Mouse (Mus musculus) forebrain, postnatal 0 days (tissue): ENCODE results near the gene Diexf. TPM values are rescaled to one million over a fixed set of nuclear protein-coding genes. Genes with fewer than 3 reads are reported as not detected.
A peak's percentile ranks its signal among the peaks of the same experiment; 100 is the strongest.

Experiments
- ATAC-seq: fragments of 200-750 bp; cut with Nextera tagmentation; 2 replicates; pipeline ENCODE4 v1.8.0; 2017; ENCODE audit warnings: mild to moderate bottlenecking, moderate library complexity
- DNase-seq: peaks from one replicate; pipeline ENCODE4 v3.0.0-alpha.2; 2015
- H3K27ac ChIP-seq: fragments of 300-500 bp; sonication (generic); 2 replicates; pipeline ENCODE4 v1.5.1; 2014; ENCODE audit warnings: low read depth, mild to moderate bottlenecking, antibody characterized with exemption, low read length, moderate library complexity, mixed read lengths
- H3K27me3 ChIP-seq: fragments of 300-500 bp; sonication (generic); 2 replicates; pipeline ENCODE4 v1.6.1; 2014; ENCODE audit warnings: mild to moderate bottlenecking, low read length, mixed read lengths; ENCODE audit not compliant: insufficient read depth
- H3K36me3 ChIP-seq: fragments of 300-500 bp; sonication (generic); 2 replicates; pipeline ENCODE4 v1.6.1; 2014; ENCODE audit warnings: mild to moderate bottlenecking, moderate library complexity; ENCODE audit not compliant: insufficient read depth
- H3K4me1 ChIP-seq: fragments of 300-500 bp; sonication (generic); 2 replicates; pipeline ENCODE4 v1.6.1; 2014; ENCODE audit warnings: antibody characterized with exemption; ENCODE audit not compliant: insufficient read depth
- H3K4me2 ChIP-seq: fragments of 300-500 bp; sonication (generic); 2 replicates; pipeline ENCODE4 v1.6.1; 2014; ENCODE audit warnings: low read depth, mild to moderate bottlenecking, moderate library complexity
- H3K4me3 ChIP-seq: fragments of 300-500 bp; sonication (generic); 2 replicates; pipeline ENCODE4 v1.5.1; 2014; ENCODE audit warnings: low read depth, low read length, mixed read lengths
- H3K9ac ChIP-seq: fragments of 300-500 bp; sonication (generic); 2 replicates; pipeline ENCODE4 v1.6.1; 2014; ENCODE audit warnings: mild to moderate bottlenecking
- H3K9me3 ChIP-seq: fragments of 300-500 bp; sonication (generic); 2 replicates; pipeline ENCODE4 v1.6.1; 2016; ENCODE audit warnings: low read length
- CTCF ChIP-seq: sonication (generic); IDR thresholded peaks from 2 replicates; pipeline ENCODE4 v1.5.1; 2016; ENCODE audit warnings: antibody characterized with exemption, control low read depth, low read depth
- WGBS: fragments of 180-500 bp; shearing (Covaris S2); extraction: QIAGEN DNeasy Blood & Tissue Kit; methylation state at CpG from one replicate; pipeline ENCODE4 v1.1.7; 2014; 5-methylcytosine and 5-hydroxymethylcytosine counted together
- polyA plus RNA-seq: library from polyadenylated mRNA; unstranded; fragments of >200 nt; fragmentation: Nextera tagmentation; extraction: Ambion mirVana; gene quantifications from 2 replicates; pipeline ENCODE4 v1.2.1, GENCODE M21; 2015
- total RNA-seq: library from RNA; depleted of rRNA; stranded (reverse); fragments of >200 nt; gene quantifications from 2 replicates; pipeline ENCODE4 v1.2.3, GENCODE M21; 2014

Diexf gene
- total and polyA plus RNA-seq, 2 experiments from 2014 or later, result 6.2 to 18.6 TPM

GRCm38 (mm10) chr1:193130456-193130825, 369 bp upstream of the Diexf start:
- TF ChIP-seq CTCF, result no peak
- peak; percentile 56 for ATAC-seq
- H3K9ac ChIP-seq, result peak overlapping the region; percentile 57
- H3K36me3 ChIP-seq, result peaks cover 14% of the 10 kb centered on the region; the same call in 1 of the 2 replicates
- H3K4me1 ChIP-seq, result peaks cover 10% of the 10 kb centered on the region
- peak overlapping the region; percentile 86 for H3K27ac ChIP-seq
- H3K9me3 ChIP-seq, result no peaks in the 10 kb centered on the region
- H3K27me3 ChIP-seq, result no peaks in the 10 kb centered on the region
- WGBS, result 26% methylated on average over 11 of the region's 11 CpGs
- peak overlapping the region; percentile 71 for H3K4me3 ChIP-seq
- no peak for DNase-seq
- H3K4me2 ChIP-seq, result peak overlapping the region; percentile 51

GRCm38 (mm10) chr1:193129321-193129720, 751 bp downstream of the Diexf start:
- DNase-seq (no peak), ATAC-seq (no peak)
- no peaks in the 10 kb centered on the region for H3K9me3 ChIP-seq
- H3K27me3 ChIP-seq, result no peaks in the 10 kb centered on the region
- peak overlapping the region; percentile 71 for H3K4me3 ChIP-seq
- H3K4me2 ChIP-seq, result peak overlapping the region; percentile 58
- peak overlapping the region; percentile 68 for H3K9ac ChIP-seq
- H3K4me1 ChIP-seq, result peaks cover 10% of the 10 kb centered on the region
- WGBS, result 27% methylated on average over 5 of the region's 5 CpGs
- TF ChIP-seq CTCF, result no peak
- peaks cover 18% of the 10 kb centered on the region for H3K36me3 ChIP-seq
- no peak overlapping the region for H3K27ac ChIP-seq

GRCm38 (mm10) chr1:193128055-193128454, 2.0 kb downstream of the Diexf start:
- WGBS, result 95% methylated on average over 6 of the region's 6 CpGs

GRCm38 (mm10) chr1:193125835-193126234, 4.2 kb downstream of the Diexf start:
- H3K36me3 ChIP-seq, result peaks cover 45% of the 10 kb centered on the region
- TF ChIP-seq CTCF, result peak; percentile 37
- peak; percentile 44 for DNase-seq

More at GRCm38 (mm10) chr1:193128055-193128454, 2.0 kb downstream of the Diexf start:
- Histone ChIP-seq H3K27ac (no peak overlapping the region), H3K9me3 (no peaks in the 10 kb centered on the region), H3K4me1 (peaks cover 10% of the 10 kb centered on the region), H3K4me3 (no peak overlapping the region), H3K27me3 (no peaks in the 10 kb centered on the region), H3K9ac (no peak overlapping the region), H3K36me3 (peaks cover 24% of the 10 kb centered on the region), H3K4me2 (no peak overlapping the region)
- no peak for TF ChIP-seq CTCF
- DNase-seq (no peak), ATAC-seq (no peak)

GRCm38 (mm10) chr1:193123290-193123689, 6.8 kb downstream of the Diexf start:
- no peak for DNase-seq
- ATAC-seq, result no peak

More at GRCm38 (mm10) chr1:193125835-193126234, 4.2 kb downstream of the Diexf start:
- no peaks in the 10 kb centered on the region for H3K27me3 ChIP-seq
- H3K4me1 ChIP-seq, result peaks cover 10% of the 10 kb centered on the region
- no peak overlapping the region for H3K4me3 ChIP-seq
- no peak overlapping the region for H3K27ac ChIP-seq
- WGBS, result 70% methylated on average over 4 of the region's 4 CpGs
- H3K9me3 ChIP-seq, result no peaks in the 10 kb centered on the region
- no peak overlapping the region for H3K4me2 ChIP-seq
- no peak overlapping the region for H3K9ac ChIP-seq
- ATAC-seq, result peak; percentile 30; the same call in 1 of the 2 replicates

GRCm38 (mm10) chr1:193122793-193123192, 7.3 kb downstream of the Diexf start:
- 95% methylated on average over 7 of the region's 7 CpGs for WGBS

More at GRCm38 (mm10) chr1:193123290-193123689, 6.8 kb downstream of the Diexf start:
- no peak overlapping the region for H3K4me2 ChIP-seq
- H3K9me3 ChIP-seq, result no peaks in the 10 kb centered on the region
- no peak overlapping the region for H3K27ac ChIP-seq
- H3K4me3 ChIP-seq, result no peak overlapping the region
- H3K9ac ChIP-seq, result no peak overlapping the region
- 92% methylated on average over 6 of the region's 6 CpGs for WGBS
- H3K36me3 ChIP-seq, result peaks cover 68% of the 10 kb centered on the region
- no peaks in the 10 kb centered on the region for H3K4me1 ChIP-seq
- H3K27me3 ChIP-seq, result no peaks in the 10 kb centered on the region
- no peak for TF ChIP-seq CTCF

GRCm38 (mm10) chr1:193112093-193112492, 18.0 kb downstream of the Diexf start:
- ATAC-seq (peak; percentile 51; the same call in 1 of the 2 replicates), DNase-seq (no peak)
- Histone ChIP-seq H3K9ac (no peak overlapping the region), H3K36me3 (peaks cover 93% of the 10 kb centered on the region), H3K4me3 (no peak overlapping the region), H3K27me3 (no peaks in the 10 kb centered on the region), H3K27ac (no peak overlapping the region), H3K4me1 (no peaks in the 10 kb centered on the region), H3K9me3 (no peaks in the 10 kb centered on the region), H3K4me2 (no peak overlapping the region)
- no peak for TF ChIP-seq CTCF
- 77% methylated on average over 9 of the region's 9 CpGs for WGBS

More at GRCm38 (mm10) chr1:193122793-193123192, 7.3 kb downstream of the Diexf start:
- Histone ChIP-seq H3K27ac (no peak overlapping the region), H3K36me3 (peaks cover 70% of the 10 kb centered on the region), H3K4me2 (no peak overlapping the region), H3K9ac (no peak overlapping the region), H3K4me3 (no peak overlapping the region), H3K27me3 (no peaks in the 10 kb centered on the region), H3K4me1 (no peaks in the 10 kb centered on the region), H3K9me3 (no peaks in the 10 kb centered on the region)
- TF ChIP-seq CTCF, result no peak
- ATAC-seq, result no peak
- DNase-seq, result no peak
